Mouse (Mus musculus): ENCODE data around the gene Riox1.

DNA sequence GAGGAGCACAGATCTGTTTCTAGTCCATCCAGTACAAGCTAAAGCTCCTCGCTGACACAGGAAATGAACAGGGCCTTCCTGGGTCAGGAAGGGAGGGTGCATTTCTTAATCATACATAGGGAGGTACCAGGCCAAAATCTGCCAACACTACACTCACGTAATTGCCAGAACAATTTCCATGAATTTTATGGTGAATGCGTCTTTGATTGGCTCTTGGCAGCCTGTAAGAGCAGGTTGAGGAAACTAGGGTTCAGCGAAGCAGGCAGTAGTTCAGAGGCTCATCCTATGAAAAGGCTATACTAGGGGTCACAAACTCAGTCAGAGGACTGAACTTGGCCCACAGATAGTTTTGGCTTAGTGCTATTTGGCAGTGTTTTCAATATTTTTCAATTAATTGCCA lies 10.4 kb upstream of the Riox1 start:
- TF ChIP-seq POLR2A (IDR thresholded peaks at IDR 0.05; ENCODE audit: borderline replicate concordance, low read depth, low read length) = no peak
- TF ChIP-seq CTCF (IDR thresholded peaks at IDR 0.05; ENCODE audit: low read depth, low read length) = no peak

Measured in bone marrow macrophage, adult 2 months (primary cell).